Mouse (Mus musculus) hindbrain, embryonic 16.5 days (tissue): ENCODE results near the gene Apbb2. TPM values are rescaled to one million over a fixed set of nuclear protein-coding genes. Genes with fewer than 3 reads are reported as not detected.

ENCODE experiments used
- ATAC-seq: fragments of 200-750 bp; cut with Nextera tagmentation; 2 replicates; pipeline ENCODE4 v1.8.0; 2017; ENCODE audit warnings: moderate TSS enrichment, moderate library complexity
- H3K27ac ChIP-seq: fragments of 300-500 bp; sonication (generic); 2 replicates; pipeline ENCODE4 v1.5.1; 2014; ENCODE audit warnings: low read depth, mild to moderate bottlenecking, control low read depth, low read length, moderate library complexity
- H3K27me3 ChIP-seq: fragments of 300-500 bp; sonication (generic); replicated peaks from 2 replicates; pipeline ENCODE4 v1.6.1; 2014; ENCODE audit warnings: low read length; ENCODE audit not compliant: control insufficient read depth, insufficient read depth
- H3K36me3 ChIP-seq: fragments of 300-500 bp; sonication (generic); 2 replicates; pipeline ENCODE4 v1.6.1; 2014; ENCODE audit warnings: mild to moderate bottlenecking, low read length, moderate library complexity, mixed read lengths; ENCODE audit not compliant: control insufficient read depth, insufficient read depth
- H3K4me1 ChIP-seq: fragments of 300-500 bp; sonication (generic); 2 replicates; pipeline ENCODE4 v1.6.1; 2014; ENCODE audit warnings: low read depth, low read length; ENCODE audit not compliant: control insufficient read depth, insufficient read depth
- H3K4me2 ChIP-seq: fragments of 300-500 bp; sonication (generic); 2 replicates; pipeline ENCODE4 v1.6.1; 2014; ENCODE audit warnings: mild to moderate bottlenecking, low read length, control low read depth, moderate library complexity
- H3K4me3 ChIP-seq: fragments of 300-500 bp; sonication (generic); 2 replicates; pipeline ENCODE4 v1.5.1; 2014; ENCODE audit warnings: mild to moderate bottlenecking, low read length, control low read depth, moderate library complexity
- H3K9ac ChIP-seq: fragments of 300-500 bp; sonication (generic); 2 replicates; pipeline ENCODE4 v1.6.1; 2014; ENCODE audit warnings: low read depth, mild to moderate bottlenecking, control low read depth, low read length, moderate library complexity
- H3K9me3 ChIP-seq: fragments of 300-500 bp; sonication (generic); 2 replicates; pipeline ENCODE4 v1.6.1; 2014; ENCODE audit warnings: mild to moderate bottlenecking, low read length, moderate library complexity; ENCODE audit not compliant: control insufficient read depth
- WGBS: fragments of 180-500 bp; shearing (Covaris S2); extraction: QIAGEN DNeasy Blood & Tissue Kit; methylation state at CpG from one replicate; pipeline ENCODE4 v1.1.7; 2014; 5-methylcytosine and 5-hydroxymethylcytosine counted together
- polyA plus RNA-seq: library from polyadenylated mRNA; unstranded; fragments of >200 nt; fragmentation: Nextera tagmentation; extraction: Ambion mirVana; gene quantifications from 2 replicates; pipeline ENCODE4 v1.2.1, GENCODE M21; 2015

The Apbb2 gene
- polyA plus RNA-seq, 1 experiment from 2014 or later, result 97.0 TPM

- 94% methylated on average over 10 of the region's 10 CpGs for WGBS
- no peak overlapping the region for H3K4me3 ChIP-seq
- H3K27ac ChIP-seq, result no peak overlapping the region
- no peaks in the 10 kb centered on the region for H3K27me3 ChIP-seq
- H3K4me1 ChIP-seq, result peaks cover 3% of the 10 kb centered on the region; the same call in 1 of the 2 replicates
- ATAC-seq, result no peak
- H3K9ac ChIP-seq, result no peak overlapping the region
- H3K4me2 ChIP-seq, result no peak overlapping the region
- no peaks in the 10 kb centered on the region for H3K9me3 ChIP-seq
- no peaks in the 10 kb centered on the region for H3K36me3 ChIP-seq
These were observed 10.8 kb downstream of the Apbb2 start for GRCm38 (mm10) chr5:66607801-66608200.

DNA sequence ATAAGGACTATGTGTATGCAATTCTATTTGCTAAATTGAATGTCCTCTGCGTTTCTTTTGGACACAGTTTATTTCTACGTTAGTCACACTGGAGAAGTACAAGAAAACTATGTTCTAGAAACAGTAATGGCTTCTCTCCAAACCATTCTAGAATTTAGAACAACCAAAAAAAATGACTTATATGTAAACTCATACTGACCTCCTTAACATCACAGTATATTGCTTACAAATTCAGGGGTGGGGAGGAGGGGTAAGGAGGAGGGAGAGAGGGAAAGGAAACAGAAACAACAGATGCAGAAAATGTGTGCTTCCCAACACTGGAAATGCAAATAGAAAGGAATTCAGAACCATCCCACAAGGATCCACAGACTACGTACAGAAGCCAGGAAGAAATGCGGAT, 11.4 kb downstream of the Apbb2 start:
- Histone ChIP-seq H3K4me2 (no peak overlapping the region), H3K27ac (no peak overlapping the region), H3K9me3 (no peaks in the 10 kb centered on the region), H3K4me3 (no peak overlapping the region), H3K36me3 (no peaks in the 10 kb centered on the region), H3K9ac (no peak overlapping the region), H3K4me1 (peaks cover 3% of the 10 kb centered on the region; the same call in 1 of the 2 replicates), H3K27me3 (no peaks in the 10 kb centered on the region)
- no peak for ATAC-seq
- WGBS, result 87% methylated on average over 4 of the region's 4 CpGs

DNA sequence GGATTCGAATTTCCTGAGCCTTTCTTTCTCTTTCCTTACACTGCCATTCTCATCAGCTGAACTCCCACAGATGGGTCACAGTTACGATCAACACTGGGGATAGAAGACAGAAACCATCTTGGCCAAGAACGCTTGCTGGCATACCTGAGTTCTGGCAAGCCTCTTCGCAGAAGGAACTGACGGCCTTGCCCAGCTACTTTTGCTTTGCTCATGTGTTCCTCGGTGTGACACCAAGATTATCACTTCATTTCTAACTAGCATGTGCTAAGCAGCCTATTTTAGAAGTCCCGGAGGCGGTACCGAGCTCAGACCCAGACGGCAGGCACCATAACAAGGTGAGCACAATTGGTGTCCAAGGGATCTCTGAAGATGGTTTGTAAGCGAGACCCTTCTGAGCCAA, 12.9 kb downstream of the Apbb2 start:
- no peak for ATAC-seq
- Histone ChIP-seq H3K9ac (no peak overlapping the region), H3K4me1 (peaks cover 3% of the 10 kb centered on the region; the same call in 1 of the 2 replicates), H3K4me2 (no peak overlapping the region), H3K9me3 (no peaks in the 10 kb centered on the region), H3K27ac (no peak overlapping the region), H3K27me3 (no peaks in the 10 kb centered on the region), H3K4me3 (no peak overlapping the region), H3K36me3 (no peaks in the 10 kb centered on the region)
- WGBS, result 88% methylated on average over 11 of the region's 11 CpGs

- H3K9me3 ChIP-seq, result no peaks in the 10 kb centered on the region
- WGBS, result 85% methylated on average over 4 of the region's 4 CpGs
- no peak overlapping the region for H3K4me2 ChIP-seq
- H3K9ac ChIP-seq, result no peak overlapping the region
- 0 out of 2 replicates have a peak, but pooled peaks cover 3% of the 10 kb centered on the region for H3K4me1 ChIP-seq
- H3K27ac ChIP-seq, result no peak overlapping the region
- no peak overlapping the region for H3K4me3 ChIP-seq
- H3K27me3 ChIP-seq, result no peaks in the 10 kb centered on the region
- ATAC-seq, result no peak
- H3K36me3 ChIP-seq, result no peaks in the 10 kb centered on the region
These were observed 14.2 kb downstream of the Apbb2 start for GRCm38 (mm10) chr5:66604423-66604822.

DNA sequence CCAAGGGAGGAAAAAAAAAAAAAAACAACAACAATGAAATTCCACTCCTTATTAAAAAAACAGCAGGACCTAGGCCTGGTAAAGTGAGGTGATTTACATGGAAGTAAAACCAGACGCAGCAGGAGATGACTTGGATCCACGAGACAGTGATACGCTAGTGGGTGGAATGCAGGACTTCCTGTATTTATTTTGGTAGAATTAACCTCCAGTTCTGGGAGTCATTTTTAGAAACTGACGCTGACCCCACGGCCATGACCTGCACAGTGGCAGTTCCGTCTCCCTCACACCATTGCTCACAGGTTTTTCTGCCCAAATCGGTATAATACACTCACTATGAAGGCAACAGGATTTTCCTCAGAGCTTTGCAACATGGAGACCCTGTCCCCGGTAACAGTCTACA, 14.8 kb downstream of the Apbb2 start:
- no peaks in the 10 kb centered on the region for H3K27me3 ChIP-seq
- ATAC-seq, result 0 out of 2 replicates have a peak, but pooled peaks have one; percentile 10

DNA sequence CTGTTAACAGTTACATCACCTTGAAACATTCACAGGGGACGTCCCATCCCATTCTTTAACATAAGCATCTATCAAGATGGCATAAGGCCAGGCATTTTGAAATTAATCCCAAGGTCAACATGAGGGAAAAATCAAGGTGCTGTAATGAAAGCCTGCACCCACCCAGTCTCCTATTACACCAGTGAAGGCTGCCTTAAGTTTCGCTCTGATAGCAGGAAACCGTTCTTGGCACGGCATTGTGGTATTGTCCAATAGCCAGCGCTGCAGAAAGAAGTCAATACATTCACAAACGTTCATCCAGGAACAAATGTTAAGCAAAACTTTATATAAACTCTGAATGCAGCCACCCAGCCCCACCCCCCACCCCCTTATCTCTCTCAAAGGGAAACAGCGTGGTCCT, 15.4 kb downstream of the Apbb2 start:
- H3K36me3 ChIP-seq, result no peaks in the 10 kb centered on the region
- no peak overlapping the region for H3K27ac ChIP-seq
- 0 out of 2 replicates have a peak, but pooled peaks cover 3% of the 10 kb centered on the region for H3K4me1 ChIP-seq
- no peaks in the 10 kb centered on the region for H3K9me3 ChIP-seq
- H3K9ac ChIP-seq, result no peak overlapping the region
- WGBS, result 48% methylated on average over 7 of the region's 7 CpGs
- H3K4me2 ChIP-seq, result no peak overlapping the region
- no peak overlapping the region for H3K4me3 ChIP-seq
- H3K27me3 ChIP-seq, result no peaks in the 10 kb centered on the region
- no peak for ATAC-seq

More for the DNA sequence above, 14.8 kb downstream of the Apbb2 start:
- no peak overlapping the region for H3K4me2 ChIP-seq
- no peak overlapping the region for H3K27ac ChIP-seq
- H3K4me3 ChIP-seq, result no peak overlapping the region
- 62% methylated on average over 8 of the region's 8 CpGs for WGBS
- H3K36me3 ChIP-seq, result no peaks in the 10 kb centered on the region
- H3K4me1 ChIP-seq, result 0 out of 2 replicates have a peak, but pooled peaks cover 3% of the 10 kb centered on the region
- no peaks in the 10 kb centered on the region for H3K9me3 ChIP-seq
- H3K9ac ChIP-seq, result no peak overlapping the region

- Histone ChIP-seq H3K9ac (no peak overlapping the region), H3K4me1 (0 out of 2 replicates have a peak, but pooled peaks cover 3% of the 10 kb centered on the region), H3K27ac (no peak overlapping the region), H3K4me2 (no peak overlapping the region), H3K36me3 (no peaks in the 10 kb centered on the region), H3K4me3 (no peak overlapping the region), H3K9me3 (no peaks in the 10 kb centered on the region), H3K27me3 (no peaks in the 10 kb centered on the region)
- WGBS, result 26% methylated on average over 9 of the region's 9 CpGs
- ATAC-seq, result no peak
These were observed 16.2 kb downstream of the Apbb2 start for GRCm38 (mm10) chr5:66602287-66602820.

DNA sequence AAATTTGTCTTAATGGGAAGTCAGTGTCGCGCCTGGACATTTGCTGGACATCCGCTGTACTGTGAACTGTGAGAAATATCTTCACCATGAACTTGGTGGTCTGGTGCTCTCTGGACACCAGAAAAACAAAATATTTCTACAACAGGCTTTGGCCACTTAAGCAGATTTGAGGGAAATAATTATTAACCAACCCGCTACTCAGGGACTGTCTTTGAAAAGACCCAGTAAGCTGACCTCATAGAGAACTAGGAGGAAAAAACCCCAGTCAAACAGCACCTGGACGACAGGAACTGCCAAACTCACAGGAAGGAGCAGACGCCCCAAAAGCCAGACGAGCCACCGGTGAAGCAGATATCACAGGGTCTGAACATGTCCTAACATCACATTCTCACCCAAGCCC, 18.2 kb downstream of the Apbb2 start:
- Histone ChIP-seq H3K4me3 (no peak overlapping the region), H3K4me2 (no peak overlapping the region), H3K9ac (no peak overlapping the region), H3K36me3 (no peaks in the 10 kb centered on the region), H3K27me3 (no peaks in the 10 kb centered on the region), H3K4me1 (no peaks in the 10 kb centered on the region), H3K9me3 (no peaks in the 10 kb centered on the region), H3K27ac (no peak overlapping the region)
- ATAC-seq, result no peak
- 87% methylated on average over 8 of the region's 8 CpGs for WGBS

GRCm38 (mm10) chr5:66599888-66600287, 18.7 kb downstream of the Apbb2 start:
- Histone ChIP-seq H3K4me1 (no peaks in the 10 kb centered on the region), H3K27ac (no peak overlapping the region), H3K4me2 (no peak overlapping the region), H3K4me3 (no peak overlapping the region), H3K9me3 (no peaks in the 10 kb centered on the region), H3K36me3 (no peaks in the 10 kb centered on the region), H3K9ac (no peak overlapping the region), H3K27me3 (no peaks in the 10 kb centered on the region)
- ATAC-seq, result no peak
- 87% methylated on average over 9 of the region's 9 CpGs for WGBS
